Comparison of ENCODE assay signal across 8 mouse cellular contexts in genomic region chr17:5324236-5324876, GRCm38 (mm10).
A peak's percentile ranks its signal among the peaks of the same experiment; 100 is the strongest.
DNase-seq lines count a peak whose midpoint lies in the region; ATAC-seq lines count a peak whose summit lies in the region.

No protein-coding gene starts in this region.

- no peak overlapping the region for H3K4me3 ChIP-seq in intestine, embryonic 15.5 days (replicated peaks)
- no peak overlapping the region for H3K4me3 ChIP-seq in liver, embryonic 15.5 days (replicated peaks)

- no peak overlapping the region for H3K9ac ChIP-seq in intestine, embryonic 15.5 days
- H3K9ac ChIP-seq in liver, embryonic 15.5 days: no peak overlapping the region

- peaks cover 13% of the 10 kb centered on the region for H3K36me3 ChIP-seq in intestine, embryonic 15.5 days
- H3K36me3 ChIP-seq in liver, embryonic 15.5 days (replicated peaks): peaks cover 37% of the 10 kb centered on the region

- WGBS in intestine, embryonic 15.5 days: 11% methylated on average over 10 of the region's 10 CpGs
- WGBS in liver, embryonic 15.5 days (ENCODE audit: insufficient replicate concordance): 48% methylated on average over 10 of the region's 10 CpGs

- peak; percentile 76 for DNase-seq in 416B (ENCODE audit: low read depth)
- DNase-seq in cerebellum, adult 9-10 months: peak; percentile 61
- DNase-seq in gastrocnemius, postnatal 10 days: peak; percentile 47
- DNase-seq in skeletal muscle tissue, adult 2 months (ENCODE audit: low read depth, low spot score): peak; percentile 87
- no peak for DNase-seq in right cerebral cortex, postnatal 25 days
- no peak for DNase-seq in layer of hippocampus, adult 8-10 months (ENCODE audit: low spot score in 2 of 2)

- H3K9me3 ChIP-seq in intestine, embryonic 15.5 days: no peaks in the 10 kb centered on the region
- H3K9me3 ChIP-seq in liver, embryonic 15.5 days (replicated peaks): no peaks in the 10 kb centered on the region

- H3K4me1 ChIP-seq in intestine, embryonic 15.5 days (replicated peaks): peaks cover 34% of the 10 kb centered on the region
- H3K4me1 ChIP-seq in liver, embryonic 15.5 days (replicated peaks): peaks cover 3% of the 10 kb centered on the region

- ATAC-seq in intestine, embryonic 15.5 days: peak; percentile 86
- ATAC-seq in liver, embryonic 15.5 days (ENCODE audit: insufficient read depth): peak; percentile 80

- no peaks in the 10 kb centered on the region for H3K27me3 ChIP-seq in intestine, embryonic 15.5 days (replicated peaks)
- H3K27me3 ChIP-seq in liver, embryonic 15.5 days: no peaks in the 10 kb centered on the region

- no peak overlapping the region for H3K4me2 ChIP-seq in intestine, embryonic 15.5 days (replicated peaks)
- H3K4me2 ChIP-seq in liver, embryonic 15.5 days: no peak overlapping the region; the same call in 1 of the 2 replicates

- peak overlapping the region; percentile 66 for H3K27ac ChIP-seq in intestine, embryonic 15.5 days
- H3K27ac ChIP-seq in liver, embryonic 15.5 days (replicated peaks): no peak overlapping the region; the same call in 1 of the 2 replicates

Comparison
In these comparisons a context has a peak if more than half of its experiments do, and no peak if none do; other contexts are left out.
1. DNase-seq: peak in 416B (single experiment), cerebellum, adult 9-10 months (single experiment), gastrocnemius, postnatal 10 days (single experiment) and skeletal muscle tissue, adult 2 months (single experiment); none in right cerebral cortex, postnatal 25 days (single experiment) and layer of hippocampus, adult 8-10 months (0 of 2).